ENCODE assay signal across 9 mouse cellular contexts in genomic region chr9:122296169-122296568, GRCm38 (mm10).
"Had no signal": no experiment of that assay in that cellular context is flagged by ENCODE, and none has a peak within 500 bp of the region (broad histone marks: within the 10 kb centered on the region; RNA-seq: fewer than 3 reads in every experiment).

No protein-coding gene starts in this region.

- DNase-seq: lung, adult 18-20 months; lung, embryonic 14.5 days; lung, postnatal 10 days; lung, postnatal 4 days; midbrain, embryonic 14.5 days; right cerebral cortex, postnatal 14 days; thymus, adult 2 months; thymus, postnatal 25 days; thymus, postnatal 4 days had no signal
